Mouse (Mus musculus) granulocyte monocyte progenitor cell, adult 5-6 weeks (primary cell): Measurements from ENCODE around the gene Zbtb16. TPM values are rescaled to one million over a fixed set of nuclear protein-coding genes. Genes with fewer than 3 reads are reported as not detected.
A peak's percentile ranks its signal among the peaks of the same experiment; 100 is the strongest.

Source experiments
- ATAC-seq: replicated peaks from 2 replicates; pipeline ENCODE4 v1.8.0; 2016; ENCODE audit warnings: mild to moderate bottlenecking, moderate TSS enrichment, inconsistent platforms; ENCODE audit not compliant: poor library complexity, severe bottlenecking
- total RNA-seq, 2 experiments: library from RNA; stranded (forward) in 1 of 2; stranded (reverse) in 1 of 2; fragments of 200-712, 200-1000 nt in 1 of 2; fragments of >200 nt in 1 of 2; fragmentation: Nextera tagmentation in 1 of 2; gene quantifications; 2 replicates each; pipeline ENCODE4 v1.2.3; 2014 to 2017

Zbtb16 gene
- total RNA-seq, 2 experiments from 2014 or later = 10.0 to 10.1 TPM

- no peak for ATAC-seq
These were observed 62.3 kb downstream of the Zbtb16 start for GRCm38 (mm10) chr9:48773710-48774109.

GRCm38 (mm10) chr9:48773130-48773529 lies 62.9 kb downstream of the Zbtb16 start:
- ATAC-seq = no peak

DNA sequence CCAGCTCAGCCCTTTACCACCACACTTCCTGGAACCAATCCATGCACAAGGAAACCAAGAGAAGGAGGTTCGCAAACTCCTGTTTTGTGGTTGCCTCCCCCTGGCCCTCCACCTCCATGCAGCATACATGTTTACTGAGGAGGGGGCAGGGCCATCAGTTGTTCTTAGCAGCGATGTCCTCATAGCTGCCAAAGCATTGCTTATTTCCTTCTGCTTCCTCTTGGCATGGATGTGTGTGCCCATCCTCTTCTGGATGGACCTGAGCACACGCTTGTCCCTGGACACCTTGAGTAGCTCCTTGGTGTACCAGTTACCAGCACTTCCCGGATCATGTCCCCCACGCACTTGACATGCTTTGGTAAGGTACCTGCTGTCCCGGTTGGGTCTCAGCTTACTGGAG lies 64.5 kb downstream of the Zbtb16 start:
- ATAC-seq = peak; percentile 66

DNA sequence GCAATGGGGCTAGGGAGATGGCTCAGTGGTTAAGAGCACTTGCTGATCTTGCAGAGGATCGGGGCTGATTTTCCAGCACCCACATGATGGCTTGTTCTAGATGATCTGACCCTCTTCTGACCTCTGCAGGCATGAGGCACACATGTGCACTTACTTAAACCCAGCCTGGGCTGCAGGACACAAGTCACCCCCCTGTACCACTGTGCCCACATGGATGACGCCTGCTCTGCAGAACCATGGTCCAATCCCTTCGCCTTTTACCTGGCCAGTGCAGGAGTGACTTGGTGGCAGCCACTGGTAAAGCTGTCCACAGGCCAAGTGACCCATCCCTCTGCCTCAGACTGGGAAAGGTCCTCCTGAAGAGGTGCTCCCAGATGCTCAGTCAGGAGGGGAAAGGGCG lies 67.1 kb downstream of the Zbtb16 start:
- no peak for ATAC-seq

DNA sequence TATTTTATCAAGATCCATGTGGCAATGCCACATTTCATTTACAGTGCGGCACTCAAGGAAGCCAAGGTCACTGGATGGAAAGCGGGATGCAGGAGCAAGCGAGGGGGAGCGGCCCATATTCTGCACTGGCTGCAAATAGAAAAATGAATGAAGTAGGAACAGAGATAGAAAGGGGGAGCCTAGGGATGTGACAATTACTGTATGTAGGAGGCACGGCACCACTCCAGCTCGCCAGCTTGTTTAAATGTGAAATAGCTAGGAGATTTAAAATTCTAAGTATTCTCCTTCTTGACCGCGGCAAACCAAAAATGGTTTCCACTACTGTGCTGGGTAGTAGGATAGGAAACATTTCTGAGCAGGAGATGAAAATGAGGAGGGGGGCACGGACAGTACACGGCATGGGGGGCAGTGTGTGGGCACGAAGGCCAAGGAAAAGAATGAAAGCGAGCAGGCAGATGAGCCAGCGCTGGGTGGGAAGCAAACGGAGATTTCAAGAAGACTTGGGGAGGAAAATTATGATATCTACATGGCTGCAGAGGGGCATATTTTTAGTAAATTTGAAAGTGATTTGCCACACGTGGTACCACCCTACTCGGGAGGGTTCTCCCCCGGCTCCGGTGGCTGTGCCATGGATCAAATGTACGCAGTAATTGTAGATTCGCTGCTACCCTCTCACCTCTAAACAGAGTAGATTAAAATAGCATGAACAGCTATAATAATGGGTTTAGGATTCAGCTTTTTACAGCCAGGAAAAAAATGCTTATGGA lies 68.2 kb downstream of the Zbtb16 start:
- ATAC-seq = no peak

GRCm38 (mm10) chr9:48765927-48766326 lies 70.1 kb downstream of the Zbtb16 start:
- ATAC-seq = no peak

DNA sequence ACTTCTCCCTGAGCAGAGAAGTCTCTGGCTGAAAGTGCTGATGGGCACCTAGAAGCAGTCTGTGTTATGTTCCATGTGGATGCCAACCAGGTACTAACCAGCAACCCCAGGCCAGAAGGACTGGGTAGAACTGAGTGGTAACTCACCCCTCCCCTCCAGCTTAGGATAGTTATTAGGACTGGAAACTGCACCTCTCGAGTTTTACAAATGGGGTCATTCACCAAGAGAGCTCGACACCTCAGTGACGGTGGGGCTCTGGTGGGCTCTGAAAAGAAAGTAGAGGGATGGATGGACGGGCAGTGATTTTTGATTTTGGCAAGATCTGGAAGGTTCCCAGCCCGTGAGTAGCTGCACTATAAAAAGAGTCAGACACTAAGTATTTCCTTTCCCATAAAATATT lies 71.7 kb downstream of the Zbtb16 start:
- ATAC-seq = no peak

DNA sequence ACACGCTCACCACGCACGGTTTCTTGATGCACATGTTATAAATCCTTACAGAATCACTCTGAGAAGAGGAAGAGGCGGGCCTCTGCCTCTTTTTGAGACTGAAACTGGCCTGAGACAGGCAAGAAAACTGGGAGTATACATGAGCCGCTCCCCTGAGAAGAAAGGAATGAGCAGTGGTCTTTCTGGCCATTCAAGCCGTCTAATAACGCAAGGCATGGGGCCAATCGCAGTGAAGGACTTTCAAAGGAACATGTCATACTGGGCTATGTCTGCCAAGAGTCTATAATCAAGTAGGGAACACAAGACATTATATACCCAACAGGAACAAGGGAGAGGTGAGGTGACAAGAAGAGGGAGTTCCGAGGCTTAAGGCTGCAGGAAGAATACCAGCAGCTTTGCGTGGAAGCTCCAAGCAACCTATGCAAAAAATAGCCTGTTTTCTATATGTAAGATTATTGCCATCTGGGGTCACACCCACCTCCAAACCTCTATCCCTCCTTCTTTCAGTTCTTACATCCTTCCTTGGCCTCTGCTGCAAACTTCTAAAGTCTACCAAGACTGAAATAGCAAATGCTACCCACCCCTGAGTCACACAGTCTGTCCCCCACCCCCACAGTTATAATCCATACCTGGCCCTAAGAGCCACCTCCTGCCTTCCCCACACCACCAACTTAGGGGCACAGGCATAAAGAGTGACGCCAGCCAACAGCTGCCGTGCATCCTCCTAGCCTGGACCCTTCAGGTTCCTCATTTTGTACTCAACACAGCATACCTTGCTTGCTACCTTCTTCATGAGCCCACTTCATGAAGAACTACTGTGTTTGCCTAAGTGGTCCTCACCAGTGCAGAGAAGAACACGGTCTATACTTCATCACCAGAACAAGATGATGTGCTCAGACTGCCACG lies 74.0 kb downstream of the Zbtb16 start:
- ATAC-seq = peak; percentile 18; the same call in 1 of the 2 replicates

DNA sequence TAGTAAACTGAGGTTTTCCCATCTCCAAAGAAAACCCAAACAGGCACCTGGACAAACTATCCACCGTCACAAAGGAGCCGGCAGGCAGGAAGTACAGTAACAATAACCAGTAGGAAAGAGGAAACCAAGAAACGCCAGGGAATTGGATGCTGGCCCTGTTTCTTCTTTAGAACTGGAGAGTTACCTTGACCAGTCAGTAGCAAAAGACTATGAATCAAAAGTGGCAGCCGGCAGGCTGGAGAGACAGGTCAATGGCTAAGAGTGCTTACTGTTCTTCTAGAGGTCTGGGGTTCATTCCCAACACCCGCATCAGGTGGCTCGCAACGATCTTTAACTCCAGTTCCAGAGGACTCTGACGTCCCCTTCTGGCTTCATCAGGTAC lies 74.9 kb downstream of the Zbtb16 start:
- no peak for ATAC-seq

DNA sequence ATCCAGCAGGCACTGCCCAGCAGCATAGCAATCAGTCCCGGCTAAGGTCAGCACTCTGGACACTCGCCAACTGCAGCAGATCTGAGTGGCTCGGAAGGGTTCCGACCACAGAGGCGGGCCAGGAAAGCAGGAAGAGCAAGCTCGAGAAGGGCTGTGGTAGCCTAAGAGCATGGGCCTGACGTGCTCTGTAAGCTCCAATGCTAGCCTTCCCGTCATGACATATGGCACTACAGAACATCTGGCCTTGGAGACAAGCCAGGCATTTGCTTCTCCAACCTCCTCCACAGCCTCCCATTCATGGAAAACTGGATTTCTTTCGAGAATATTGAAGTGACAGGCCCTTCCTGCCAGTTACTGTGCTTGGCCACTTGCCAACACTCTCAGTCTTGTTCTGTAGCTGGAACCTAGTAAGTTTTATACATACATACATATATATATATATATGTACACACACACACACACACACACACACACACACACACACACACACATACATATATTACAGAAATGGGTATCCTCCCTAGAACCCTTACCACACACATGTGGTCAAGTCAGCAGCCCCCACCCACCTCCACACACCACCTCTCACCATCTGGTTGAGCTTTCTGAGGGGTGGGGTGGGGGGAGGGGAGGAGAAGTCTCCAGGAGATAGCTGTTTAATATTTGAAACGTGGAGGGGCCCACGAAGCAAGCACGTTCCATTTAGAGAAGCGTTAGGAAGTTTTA lies 75.4 kb downstream of the Zbtb16 start:
- ATAC-seq = peak; percentile 51

- peak; percentile 72 for ATAC-seq
These were observed 76.9 kb downstream of the Zbtb16 start for GRCm38 (mm10) chr9:48759098-48759497.

DNA sequence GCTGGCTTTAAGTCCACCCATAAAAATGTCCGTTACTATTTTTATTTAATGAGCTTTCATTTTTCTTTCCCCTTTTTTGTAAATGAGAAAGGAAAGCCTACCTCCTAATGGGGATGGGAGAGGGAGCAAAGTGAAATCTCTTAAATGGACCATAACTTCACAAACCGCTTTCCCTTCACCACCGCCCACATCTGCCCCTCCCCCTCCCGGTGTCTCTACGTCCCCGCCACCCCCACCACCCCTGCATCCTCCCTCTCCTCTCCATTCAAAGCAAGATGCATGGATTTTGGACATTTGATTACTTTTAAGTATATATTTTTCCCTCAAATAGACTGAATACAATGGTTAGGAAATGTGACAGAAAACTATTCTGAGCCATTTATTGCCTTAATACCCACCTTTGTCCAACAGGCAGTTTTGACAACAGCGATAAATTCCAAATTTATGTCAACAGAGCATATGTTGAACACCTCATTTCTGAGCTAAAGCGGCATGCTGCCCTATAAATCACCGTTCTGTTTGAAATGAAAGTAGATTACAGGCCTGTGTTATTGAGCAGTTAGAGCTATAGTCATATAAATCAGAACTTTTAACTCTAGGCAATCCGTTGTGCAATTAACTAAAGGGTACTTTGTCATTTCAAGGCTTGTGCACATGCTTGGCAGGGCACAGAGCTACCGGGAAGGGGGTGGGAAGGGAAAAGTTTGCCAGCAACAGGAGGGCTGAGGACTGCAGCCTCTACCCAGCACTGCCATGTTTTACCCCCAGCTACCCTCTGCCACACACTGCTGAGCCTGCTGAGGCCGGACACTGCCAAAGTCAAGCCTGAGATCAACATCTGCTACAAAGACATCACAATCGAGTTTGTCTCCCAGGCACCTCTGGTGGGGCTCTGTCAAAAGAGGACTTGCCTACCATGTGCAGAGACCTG lies 78.1 kb downstream of the Zbtb16 start:
- no peak for ATAC-seq

DNA sequence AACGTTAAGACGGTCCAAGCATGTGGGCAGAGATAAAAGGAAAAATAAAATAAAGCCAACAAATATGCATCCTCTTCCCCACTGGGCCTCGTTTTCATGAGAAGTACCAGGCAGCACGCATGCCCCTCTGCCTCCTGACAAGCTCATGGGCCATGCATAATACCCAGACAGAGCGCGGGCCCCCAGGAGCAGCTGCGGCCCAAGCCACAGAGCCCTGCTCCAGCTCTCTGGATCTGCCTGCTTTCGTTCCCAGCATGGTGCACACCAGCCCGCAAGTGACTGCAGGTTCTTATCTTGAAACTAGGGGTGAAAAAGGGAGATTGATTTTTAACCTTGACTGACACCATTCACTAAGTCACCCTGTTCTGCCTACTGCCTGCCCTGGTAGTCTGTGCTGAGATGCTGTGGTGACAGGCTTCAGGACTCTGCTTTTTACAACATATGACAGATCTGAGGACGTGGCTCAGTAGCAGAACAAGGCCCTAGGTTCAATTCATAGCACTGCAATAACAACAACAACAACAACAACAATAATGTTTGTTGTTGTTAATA lies 79.7 kb downstream of the Zbtb16 start:
- ATAC-seq = no peak

- no peak for ATAC-seq
These were observed 80.5 kb downstream of the Zbtb16 start for GRCm38 (mm10) chr9:48755438-48756070.

DNA sequence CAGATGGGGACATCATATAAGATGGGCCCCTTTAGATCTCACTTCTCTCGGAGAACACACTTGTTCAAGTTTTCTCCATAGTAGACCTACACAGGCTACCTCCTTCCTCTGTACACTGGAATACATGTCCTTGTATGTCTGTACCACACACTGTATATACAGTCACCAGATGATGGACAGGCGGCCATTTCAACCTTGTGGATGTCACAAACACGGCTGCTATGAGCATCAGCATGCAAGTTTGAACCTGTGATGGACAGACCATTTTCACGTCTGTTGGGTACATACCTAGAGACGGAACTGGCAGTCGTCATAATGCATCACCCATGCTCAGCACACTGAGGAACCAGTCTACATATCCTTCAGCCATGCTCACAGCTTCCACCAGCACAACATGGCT lies 81.6 kb downstream of the Zbtb16 start:
- ATAC-seq = no peak

DNA sequence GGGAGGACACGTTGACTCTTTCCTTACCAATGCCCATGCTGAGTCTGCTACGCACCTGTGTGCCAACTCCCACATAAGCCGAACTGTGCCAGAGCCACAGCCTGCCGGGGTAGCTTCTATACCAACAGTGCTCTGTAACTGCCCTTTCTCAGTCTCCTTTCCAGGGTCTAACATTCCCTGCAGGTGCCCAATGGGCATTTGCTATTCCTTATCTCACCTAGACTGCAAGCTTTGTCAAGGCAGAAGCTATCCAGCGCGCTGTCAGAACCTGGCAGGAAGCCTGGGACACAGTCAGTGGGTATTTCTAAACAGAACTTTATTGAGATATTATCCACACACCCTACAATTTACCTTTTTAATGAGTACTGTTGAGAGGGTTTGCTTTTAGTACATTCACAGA lies 82.1 kb downstream of the Zbtb16 start:
- no peak for ATAC-seq

- ATAC-seq = no peak
These were observed 84.1 kb downstream of the Zbtb16 start for GRCm38 (mm10) chr9:48751900-48752299.

DNA sequence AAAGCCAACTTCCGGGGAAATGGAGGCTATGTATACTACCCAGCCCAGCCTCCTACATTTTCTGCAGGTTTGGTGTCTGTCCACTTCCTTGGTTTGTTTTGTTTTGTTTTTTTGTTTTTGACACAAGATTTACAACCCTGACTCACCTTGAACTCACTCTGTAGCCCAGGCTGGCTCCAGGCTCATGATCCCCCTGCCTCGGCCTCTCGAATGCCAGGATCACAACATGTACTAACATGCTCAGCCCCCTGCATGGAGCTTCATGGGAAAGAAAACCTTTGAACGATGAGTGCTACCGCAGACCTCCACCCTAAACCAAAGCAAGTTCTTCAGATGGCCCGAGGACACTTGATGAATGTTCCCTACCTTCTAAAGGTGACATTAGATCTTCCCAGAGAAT lies 86.4 kb downstream of the Zbtb16 start:
- no peak for ATAC-seq

DNA sequence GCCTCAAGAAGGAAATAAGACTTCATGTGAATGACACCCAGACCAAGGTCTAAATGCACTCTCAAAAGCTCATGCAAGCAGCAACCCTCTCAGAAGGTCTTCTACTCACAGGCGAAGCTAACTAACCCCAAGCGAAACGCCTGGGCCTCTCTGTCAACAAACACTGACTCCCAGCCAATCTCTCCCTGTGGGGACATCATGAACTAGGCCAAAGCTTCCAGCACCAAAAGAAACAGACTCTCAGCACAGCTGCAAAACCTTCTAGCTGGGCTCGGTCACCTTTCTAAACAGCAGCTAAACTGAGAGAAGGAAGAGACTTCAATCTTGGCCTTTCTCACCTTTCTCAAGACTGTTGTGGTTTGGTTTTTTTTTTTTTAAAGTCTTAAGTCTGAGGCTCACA lies 86.9 kb downstream of the Zbtb16 start:
- ATAC-seq = no peak
